Mouse (Mus musculus) testis, adult 2 months (tissue): ENCODE measurements around the gene Jak3. TPM values are rescaled to one million over a fixed set of nuclear protein-coding genes. Genes with fewer than 3 reads are reported as not detected.

Experiments
- H3K27ac ChIP-seq: fragments of 200-500 bp; 2 replicates; pipeline ENCODE4 v1.5.1; 2012; ENCODE audit warnings: low read depth, low read length; ENCODE audit not compliant: control insufficient read depth, insufficient read depth
- H3K27me3 ChIP-seq: fragments of 200-500 bp; 2 replicates; pipeline ENCODE4 v1.6.1; 2012; ENCODE audit warnings: mild to moderate bottlenecking, low read length, moderate library complexity; ENCODE audit not compliant: control insufficient read depth, insufficient read depth
- H3K36me3 ChIP-seq: fragments of 200-500 bp; 2 replicates; pipeline ENCODE4 v1.6.1; 2012; ENCODE audit warnings: mild to moderate bottlenecking, low read length; ENCODE audit not compliant: control insufficient read depth, insufficient read depth
- H3K4me1 ChIP-seq: fragments of 200-500 bp; 2 replicates; pipeline ENCODE4 v1.6.1; 2012; ENCODE audit warnings: low read length; ENCODE audit not compliant: control insufficient read depth, insufficient read depth
- H3K4me3 ChIP-seq: fragments of 200-500 bp; 2 replicates; pipeline ENCODE4 v1.5.1; 2012; ENCODE audit warnings: low read depth, mild to moderate bottlenecking, low read length, moderate library complexity, mixed read lengths; ENCODE audit not compliant: control insufficient read depth
- CTCF ChIP-seq: fragments of 200-500 bp; IDR thresholded peaks from 2 replicates; pipeline ENCODE4 v1.5.1; 2012; ENCODE audit warnings: low read depth, mild to moderate bottlenecking, inconsistent platforms, low read length, moderate library complexity; ENCODE audit not compliant: control insufficient read depth, insufficient read depth, insufficient replicate concordance
- POLR2A ChIP-seq: fragments of 200-500 bp; IDR thresholded peaks from 2 replicates; pipeline ENCODE4 v1.6.1; 2012; ENCODE audit warnings: low read depth, mild to moderate bottlenecking, inconsistent platforms, low read length, moderate library complexity; ENCODE audit not compliant: control insufficient read depth
- polyA plus RNA-seq: library from polyadenylated mRNA; depleted of rRNA; stranded (reverse); fragments of >200 nt; gene quantifications from 2 replicates; pipeline ENCODE4 v1.2.3, GENCODE M21; 2012

Jak3 gene
- polyA plus RNA-seq, 1 experiment, result 8.4 TPM

GRCm38 (mm10) chr8:71716561-71717053 is 40.5 kb downstream of the Jak3 start:
- TF ChIP-seq POLR2A (no peak), CTCF (no peak)
- H3K36me3 ChIP-seq, result no peaks in the 10 kb centered on the region
- peaks cover 13% of the 10 kb centered on the region for H3K4me1 ChIP-seq
- H3K27ac ChIP-seq, result no peak overlapping the region
- H3K4me3 ChIP-seq, result no peak overlapping the region
- H3K27me3 ChIP-seq, result no peaks in the 10 kb centered on the region

- Histone ChIP-seq H3K4me1 (peaks cover 13% of the 10 kb centered on the region), H3K4me3 (no peak overlapping the region), H3K27me3 (no peaks in the 10 kb centered on the region), H3K27ac (no peak overlapping the region), H3K36me3 (no peaks in the 10 kb centered on the region)
- TF ChIP-seq POLR2A (no peak), CTCF (no peak)
Observed at GRCm38 (mm10) chr8:71717096-71717495, 41.0 kb downstream of the Jak3 start.

GRCm38 (mm10) chr8:71718252-71718651 is 42.2 kb downstream of the Jak3 start:
- H3K4me3 ChIP-seq, result no peak overlapping the region
- H3K27ac ChIP-seq, result no peak overlapping the region
- H3K36me3 ChIP-seq, result no peaks in the 10 kb centered on the region
- no peaks in the 10 kb centered on the region for H3K27me3 ChIP-seq
- H3K4me1 ChIP-seq, result peaks cover 13% of the 10 kb centered on the region
- TF ChIP-seq POLR2A (no peak), CTCF (no peak)

GRCm38 (mm10) chr8:71719218-71719617 is 43.1 kb downstream of the Jak3 start:
- H3K4me3 ChIP-seq, result peak overlapping the region; percentile 82
- no peak overlapping the region for H3K27ac ChIP-seq

GRCm38 (mm10) chr8:71719928-71720457 is 43.9 kb downstream of the Jak3 start:
- Histone ChIP-seq H3K4me3 (peak overlapping the region; percentile 82), H3K4me1 (peaks cover 14% of the 10 kb centered on the region), H3K27me3 (no peaks in the 10 kb centered on the region), H3K36me3 (no peaks in the 10 kb centered on the region), H3K27ac (no peak overlapping the region)
- TF ChIP-seq CTCF (no peak), POLR2A (no peak)

More at GRCm38 (mm10) chr8:71719218-71719617, 43.1 kb downstream of the Jak3 start:
- Histone ChIP-seq H3K36me3 (no peaks in the 10 kb centered on the region), H3K27me3 (no peaks in the 10 kb centered on the region), H3K4me1 (peaks cover 13% of the 10 kb centered on the region)
- no peak for TF ChIP-seq CTCF
- TF ChIP-seq POLR2A, result no peak

- no peak overlapping the region for H3K27ac ChIP-seq
- H3K4me3 ChIP-seq, result no peak overlapping the region
- H3K36me3 ChIP-seq, result no peaks in the 10 kb centered on the region
- H3K27me3 ChIP-seq, result no peaks in the 10 kb centered on the region
- TF ChIP-seq CTCF (no peak), POLR2A (no peak)
- H3K4me1 ChIP-seq, result peaks cover 18% of the 10 kb centered on the region
Observed at GRCm38 (mm10) chr8:71723047-71723551, 47.0 kb downstream of the Jak3 start.

GRCm38 (mm10) chr8:71724389-71724788 is 48.3 kb downstream of the Jak3 start:
- Histone ChIP-seq H3K27ac (no peak overlapping the region), H3K4me1 (peaks cover 19% of the 10 kb centered on the region), H3K27me3 (no peaks in the 10 kb centered on the region), H3K36me3 (no peaks in the 10 kb centered on the region), H3K4me3 (no peak overlapping the region)
- TF ChIP-seq POLR2A (no peak), CTCF (no peak)
